Mouse (Mus musculus) right cerebral cortex, adult 18-20 months (tissue): ENCODE measurements around the gene Ssbp3.

ENCODE experiments used
- DNase-seq: peaks from one replicate; pipeline ENCODE4 v3.0.0; 2022; ENCODE audit warnings: mixed read lengths

Gene Ssbp3

GRCm38 (mm10) chr4:106989226-106989983 is 78.9 kb downstream of the Ssbp3 start:
- DNase-seq: no peak

GRCm38 (mm10) chr4:106993053-106993452 is 82.6 kb downstream of the Ssbp3 start:
- no peak for DNase-seq

- no peak for DNase-seq
Observed at GRCm38 (mm10) chr4:106994252-106994651, 83.8 kb downstream of the Ssbp3 start.

GRCm38 (mm10) chr4:106995069-106995468 is 84.6 kb downstream of the Ssbp3 start:
- no peak for DNase-seq

GRCm38 (mm10) chr4:106995513-106995912 is 85.0 kb downstream of the Ssbp3 start:
- no peak for DNase-seq

GRCm38 (mm10) chr4:106996305-106997076 is 86.0 kb downstream of the Ssbp3 start:
- DNase-seq: peak; percentile 86

GRCm38 (mm10) chr4:107001259-107001810 is 90.8 kb downstream of the Ssbp3 start:
- no peak for DNase-seq

- DNase-seq: no peak
Observed at GRCm38 (mm10) chr4:107001916-107002488, 91.5 kb downstream of the Ssbp3 start.

- DNase-seq: no peak
Observed at GRCm38 (mm10) chr4:107002517-107003165, 92.1 kb downstream of the Ssbp3 start.

GRCm38 (mm10) chr4:107003199-107003598 is 92.7 kb downstream of the Ssbp3 start:
- no peak for DNase-seq

GRCm38 (mm10) chr4:107003786-107004185 is 93.3 kb downstream of the Ssbp3 start:
- DNase-seq: no peak

- no peak for DNase-seq
Observed at GRCm38 (mm10) chr4:107004346-107004745, 93.8 kb downstream of the Ssbp3 start.

GRCm38 (mm10) chr4:107005166-107005565 is 94.7 kb downstream of the Ssbp3 start:
- DNase-seq: no peak

- DNase-seq: no peak
Observed at GRCm38 (mm10) chr4:107006229-107006628, 95.7 kb downstream of the Ssbp3 start.

- no peak for DNase-seq
Observed at GRCm38 (mm10) chr4:107006807-107007206, 96.3 kb downstream of the Ssbp3 start.

- no peak for DNase-seq
Observed at GRCm38 (mm10) chr4:107007359-107007758, 96.9 kb downstream of the Ssbp3 start.

GRCm38 (mm10) chr4:107008161-107008560 is 97.7 kb downstream of the Ssbp3 start:
- no peak for DNase-seq

GRCm38 (mm10) chr4:107009548-107009947 is 99.0 kb downstream of the Ssbp3 start:
- DNase-seq: no peak

- no peak for DNase-seq
Observed at GRCm38 (mm10) chr4:107011325-107012004, 101.0 kb downstream of the Ssbp3 start.

GRCm38 (mm10) chr4:107012005-107012478 is 101.5 kb downstream of the Ssbp3 start:
- no peak for DNase-seq

- DNase-seq: no peak
Observed at GRCm38 (mm10) chr4:107012574-107012973, 102.1 kb downstream of the Ssbp3 start.
